Mouse (Mus musculus) limb, embryonic 15.5 days (tissue): ENCODE measurements around the gene Zap70. TPM values are rescaled to one million over a fixed set of nuclear protein-coding genes. Genes with fewer than 3 reads are reported as not detected.

Source experiments
- polyA plus RNA-seq: library from polyadenylated mRNA; unstranded; fragments of >200 nt; fragmentation: Nextera tagmentation; extraction: Ambion mirVana; gene quantifications from 2 replicates; pipeline ENCODE4 v1.2.1, GENCODE M21; 2015

The Zap70 gene
- polyA plus RNA-seq, 1 experiment from 2014 or later, result 0.68 TPM

Other genes starting within 250 kb of the Zap70 start
- 2.6 and 3.2 TPM in 2 replicates for gene Cnnm3, start 249.9 kb upstream of the Zap70 start, polyA plus RNA-seq
- 19.5 and 20.6 TPM in 2 replicates for gene Ankrd23, start 224.9 kb upstream of the Zap70 start, polyA plus RNA-seq
- 0.31 and 0.38 TPM in 2 replicates for gene Gm42417, start 222.4 kb upstream of the Zap70 start, polyA plus RNA-seq
- gene Ankrd39, start 214.4 kb upstream of the Zap70 start, polyA plus RNA-seq, result 21.7 and 24.0 TPM in 2 replicates
- 15.4 and 18.1 TPM in 2 replicates for gene Sema4c, start 203.4 kb upstream of the Zap70 start, polyA plus RNA-seq
- 1.2 TPM in 2 replicates for gene Fam178b, start 78.6 kb upstream of the Zap70 start, polyA plus RNA-seq
- 500 and 517 TPM in 2 replicates for gene Cox5b, start 70.3 kb upstream of the Zap70 start, polyA plus RNA-seq
- 0.28 TPM in 1 of 2 replicates, not detected in the other for gene 4933424G06Rik, start 51.6 kb upstream of the Zap70 start, polyA plus RNA-seq
- gene Actr1b, start 47.4 kb upstream of the Zap70 start, polyA plus RNA-seq, result 102 and 107 TPM in 2 replicates
- 11.2 and 13.3 TPM in 2 replicates for gene Tmem131, start 181.9 kb downstream of the Zap70 start, polyA plus RNA-seq